Mouse (Mus musculus): Measurements from ENCODE around the gene Lamtor4. TPM values are rescaled to one million over a fixed set of nuclear protein-coding genes. Genes with fewer than 3 reads are reported as not detected.

Lamtor4 gene
- polyA plus RNA-seq, 1 experiment: 368 TPM

DNA sequence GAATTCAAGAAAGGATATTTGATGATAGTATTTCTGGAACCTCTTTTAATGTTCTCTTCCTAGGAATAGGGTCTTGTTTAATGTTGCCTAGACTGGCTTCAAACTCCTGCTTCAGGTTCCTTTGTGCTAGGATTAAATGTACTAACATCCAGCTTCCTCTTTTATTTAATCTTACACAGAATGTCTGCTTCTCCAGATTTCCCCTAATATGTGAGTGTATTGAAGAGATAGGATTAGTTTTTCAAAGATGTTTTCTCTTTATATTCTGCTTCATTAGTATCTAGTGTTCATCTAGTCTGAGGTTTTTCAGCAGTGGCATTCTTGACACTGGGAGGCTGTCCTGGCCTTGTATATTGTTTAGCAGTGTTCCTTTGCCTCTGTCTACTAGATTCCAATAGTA, 38.9 kb downstream of the Lamtor4 start:
- DNase-seq (ENCODE audit: low read depth): no peak

DNA sequence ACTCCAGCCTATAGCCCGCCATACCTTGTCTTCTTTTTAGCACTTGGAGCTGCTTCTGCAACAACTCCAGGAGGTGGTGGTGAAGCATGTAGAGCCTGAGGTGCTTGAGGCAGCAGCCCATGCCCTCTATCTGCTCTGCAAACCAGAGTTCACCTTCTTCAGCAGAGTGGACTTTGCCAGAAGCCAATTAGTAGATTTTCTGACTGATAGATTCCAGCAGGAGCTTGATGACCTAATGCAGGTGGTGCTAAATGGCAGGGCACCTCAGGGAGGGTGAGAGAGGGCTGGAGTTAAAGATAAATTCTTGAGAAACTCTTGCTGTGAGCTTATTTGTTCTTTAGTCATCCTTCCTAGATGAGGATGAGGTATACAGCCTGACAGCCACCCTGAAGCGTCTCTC, 44.3 kb downstream of the Lamtor4 start:
- DNase-seq (ENCODE audit: low read depth): no peak

Other genes with a start within 250 kb of the Lamtor4 start
- gene Smok3a, start 234.2 kb upstream of the Lamtor4 start, polyA plus RNA-seq (2012; rRNA removed): not detected in 2 replicates
- gene Smok3b, start 234.1 kb upstream of the Lamtor4 start, polyA plus RNA-seq (2012; rRNA removed): 0.08 TPM in 1 of 2 replicates, not detected in the other
- gene Smok3c, start 202.3 kb upstream of the Lamtor4 start, polyA plus RNA-seq (2012; rRNA removed): not detected in 2 replicates
- gene Zkscan1, start 170.4 kb upstream of the Lamtor4 start, polyA plus RNA-seq (2012; rRNA removed): 6.3 and 8.7 TPM in 2 replicates
- gene Zscan21, start 138.6 kb upstream of the Lamtor4 start, polyA plus RNA-seq (2012; rRNA removed): 9.2 and 11.2 TPM in 2 replicates
- gene Zfp113, start 99.7 kb upstream of the Lamtor4 start, polyA plus RNA-seq (2012; rRNA removed): 2.6 and 2.7 TPM in 2 replicates
- 107 and 138 TPM in 2 replicates for gene Cops6, start 94.4 kb upstream of the Lamtor4 start, polyA plus RNA-seq (2012; rRNA removed)
- 30.9 and 49.3 TPM in 2 replicates for gene Ap4m1, start 83.5 kb upstream of the Lamtor4 start, polyA plus RNA-seq (2012; rRNA removed)
- 20.9 and 24.1 TPM in 2 replicates for gene Mcm7, start 83.1 kb upstream of the Lamtor4 start, polyA plus RNA-seq (2012; rRNA removed)
- gene Taf6, start 68.0 kb upstream of the Lamtor4 start, polyA plus RNA-seq (2012; rRNA removed): 50.6 and 54.9 TPM in 2 replicates
- gene Cnpy4, start 68.0 kb upstream of the Lamtor4 start, polyA plus RNA-seq (2012; rRNA removed): 5.0 and 7.1 TPM in 2 replicates
- gene Mblac1, start 61.2 kb upstream of the Lamtor4 start, polyA plus RNA-seq (2012; rRNA removed): 7.8 and 8.5 TPM in 2 replicates
- gene Nxpe5, start 29.6 kb upstream of the Lamtor4 start, polyA plus RNA-seq (2012; rRNA removed): 18.5 and 23.8 TPM in 2 replicates
- gene BC037034, start 8.6 kb downstream of the Lamtor4 start, polyA plus RNA-seq (2012; rRNA removed): 74.6 and 89.5 TPM in 2 replicates
- gene Gal3st4, start 17.4 kb downstream of the Lamtor4 start, polyA plus RNA-seq (2012; rRNA removed): 29.7 and 43.1 TPM in 2 replicates
- 0.16 and 0.48 TPM in 2 replicates for gene Gm43720, start 24.5 kb downstream of the Lamtor4 start, polyA plus RNA-seq (2012; rRNA removed)
- gene Gpc2, start 24.5 kb downstream of the Lamtor4 start, polyA plus RNA-seq (2012; rRNA removed): 11.8 and 13.4 TPM in 2 replicates
- 3.3 and 5.1 TPM in 2 replicates for gene Stag3, start 24.8 kb downstream of the Lamtor4 start, polyA plus RNA-seq (2012; rRNA removed)
- gene Pvrig, start 86.5 kb downstream of the Lamtor4 start, polyA plus RNA-seq (2012; rRNA removed): 0.23 and 0.46 TPM in 2 replicates
- gene Zfp157, start 186.0 kb downstream of the Lamtor4 start, polyA plus RNA-seq (2012; rRNA removed): 4.1 and 7.0 TPM in 2 replicates